27 mouse cellular contexts compared by ENCODE assay signal in the genomic region with DNA sequence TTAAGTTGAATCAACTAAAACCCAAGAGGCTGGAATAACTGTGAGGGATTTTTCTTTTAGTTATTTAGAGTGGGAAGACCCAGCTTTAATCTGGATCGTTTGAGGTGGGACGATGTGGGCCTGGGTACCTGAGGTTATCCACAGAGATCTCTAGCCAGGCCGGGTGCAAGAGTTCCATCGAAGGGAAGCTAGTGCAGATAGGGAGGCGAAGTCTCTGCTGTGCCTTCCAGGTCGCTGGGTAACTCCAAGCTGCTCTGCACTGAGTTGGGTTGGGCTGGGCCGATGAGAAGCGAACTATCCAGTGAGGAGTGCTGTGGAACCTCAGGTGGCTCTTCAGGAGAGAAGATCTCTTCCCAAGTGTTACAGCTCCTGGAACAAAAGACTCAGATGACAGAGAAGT. TPM values are rescaled to one million over a fixed set of nuclear protein-coding genes. Genes with fewer than 3 reads are reported as not detected.
DNase-seq lines count a peak whose midpoint lies in the region; ATAC-seq and TF ChIP-seq lines count a peak whose summit lies in the region.
"Had no signal": no experiment of that assay in that cellular context is flagged by ENCODE, and none has a peak within 500 bp of the region (broad histone marks: within the 10 kb centered on the region; RNA-seq: fewer than 3 reads in every experiment).

No protein-coding gene starts in this region.

- WGBS in heart, adult 2 months = 88% methylated on average over 8 of the region's 8 CpGs
- 90% methylated on average over 8 of the region's 8 CpGs for WGBS in liver, embryonic 11.5 days
- 83% methylated on average over 8 of the region's 8 CpGs for WGBS in liver, embryonic 12.5 days (ENCODE audit: insufficient replicate concordance)
- 92% methylated on average over 8 of the region's 8 CpGs for WGBS in small intestine, adult 2 months

- H3K4me3 ChIP-seq in heart, adult 2 months = no peak overlapping the region
- no peak overlapping the region for H3K4me3 ChIP-seq in liver, embryonic 11.5 days (ENCODE audit: low read depth, low read length)
- no peak overlapping the region for H3K4me3 ChIP-seq in liver, embryonic 12.5 days
- no peak overlapping the region for H3K4me3 ChIP-seq in CH12.LX (replicated peaks in 1 of 3; ENCODE audit: low read depth in 2 of 3, low read length in 2 of 3, poor library complexity in 1 of 3)
- peak overlapping the region; percentile 15; the same call in 1 of the 2 replicates for H3K4me3 ChIP-seq in small intestine, adult 2 months (ENCODE audit: low read depth, low read length)
- H3K4me3 ChIP-seq: embryonic facial prominence, embryonic 13.5 days; embryonic facial prominence, embryonic 15.5 days; erythroblast, embryonic 14.5 days; forebrain, embryonic 10.5 days; forebrain, embryonic 12.5 days had no signal

- no peaks in the 10 kb centered on the region for H3K27me3 ChIP-seq in heart, adult 2 months (ENCODE audit: control insufficient read depth, insufficient read depth, low read length)
- H3K27me3 ChIP-seq in liver, embryonic 11.5 days (replicated peaks; ENCODE audit: control insufficient read depth, insufficient read depth, low read length) = no peaks in the 10 kb centered on the region
- H3K27me3 ChIP-seq in liver, embryonic 12.5 days (replicated peaks) = no peaks in the 10 kb centered on the region
- H3K27me3 ChIP-seq in CH12.LX (replicated peaks) = no peaks in the 10 kb centered on the region
- no peaks in the 10 kb centered on the region for H3K27me3 ChIP-seq in small intestine, adult 2 months (ENCODE audit: control insufficient read depth, insufficient read depth, low read length)
- H3K27me3 ChIP-seq: embryonic facial prominence, embryonic 13.5 days; embryonic facial prominence, embryonic 15.5 days; forebrain, embryonic 12.5 days had no signal

- no peak for TF ChIP-seq CTCF in heart, adult 2 months (IDR thresholded peaks at IDR 0.05)
- no peak for TF ChIP-seq CTCF in CH12.LX (conservative IDR thresholded peaks at IDR 0.05 in 1 of 2, IDR thresholded peaks at IDR 0.05 in 1 of 2; ENCODE audit: low read depth in 2 of 2, low read length in 2 of 2)
- no peak for TF ChIP-seq CTCF in small intestine, adult 2 months (IDR thresholded peaks at IDR 0.05; ENCODE audit: extremely low read depth, insufficient read length, insufficient replicate concordance, low read depth, low read length)

- dilution Hi-C loops in CH12.LX (cut with MboI; ENCODE audit: extremely low pct_ligation_motif_present, extremely low pct_unique_long_range_greater_than_20kb, low sequenced_read_pairs) = no loop called here

- H3K4me2 ChIP-seq in liver, embryonic 11.5 days = no peak overlapping the region
- no peak overlapping the region for H3K4me2 ChIP-seq in liver, embryonic 12.5 days
- H3K4me2 ChIP-seq in CH12.LX (ENCODE audit: insufficient read depth, low read depth, poor library complexity, severe bottlenecking) = no peak overlapping the region
- H3K4me2 ChIP-seq: embryonic facial prominence, embryonic 13.5 days; embryonic facial prominence, embryonic 15.5 days; forebrain, embryonic 12.5 days had no signal

- TF ChIP-seq RAD21 in CH12.LX (IDR thresholded peaks at IDR 0.05; ENCODE audit: low read depth, low read length) = no peak

- in situ Hi-C loops in CH12.LX (cut with MboI; ENCODE audit: low pct_ligation_motif_present, low pct_unique_long_range_greater_than_20kb, low sequenced_read_pairs) = loop anchor here (25.0 kb wide), 1 partner anchor 812 kb away; no protein-coding TSS in a partner anchor

- TF ChIP-seq POLR2A in heart, adult 2 months (IDR thresholded peaks at IDR 0.05; ENCODE audit: insufficient read depth, low read depth, low read length) = no peak
- no peak for TF ChIP-seq POLR2A in CH12.LX (IDR thresholded peaks at IDR 0.05; ENCODE audit: low read depth, low read length)
- TF ChIP-seq POLR2A in small intestine, adult 2 months (IDR thresholded peaks at IDR 0.05; ENCODE audit: low read depth, low read length) = no peak

- H3K4me1 ChIP-seq in heart, adult 2 months (ENCODE audit: control insufficient read depth, insufficient read depth, low read length) = no peaks in the 10 kb centered on the region
- no peaks in the 10 kb centered on the region for H3K4me1 ChIP-seq in liver, embryonic 11.5 days (replicated peaks; ENCODE audit: control insufficient read depth, insufficient read depth, low read length)
- no peaks in the 10 kb centered on the region for H3K4me1 ChIP-seq in liver, embryonic 12.5 days
- peaks cover 13 to 45% of the 10 kb centered on the region in 2 experiments for H3K4me1 ChIP-seq in CH12.LX (ENCODE audit: control insufficient read depth in 1 of 2, insufficient read depth in 2 of 2)
- no peaks in the 10 kb centered on the region for H3K4me1 ChIP-seq in small intestine, adult 2 months (ENCODE audit: control insufficient read depth, insufficient read depth, insufficient read length, low read length)
- H3K4me1 ChIP-seq: embryonic facial prominence, embryonic 13.5 days; embryonic facial prominence, embryonic 15.5 days; forebrain, embryonic 10.5 days; forebrain, embryonic 12.5 days had no signal

- ATAC-seq in liver, embryonic 11.5 days (replicated peaks; ENCODE audit: low FRiP score) = no peak
- ATAC-seq in liver, embryonic 12.5 days = no peak
- ATAC-seq: CD4-positive, CD25-positive, alpha-beta regulatory T cell, adult 4 months; forebrain, embryonic 14.5 days; forebrain, embryonic 16.5 days had no signal

- H3K27ac ChIP-seq in heart, adult 2 months = no peak overlapping the region
- H3K27ac ChIP-seq in liver, embryonic 11.5 days (ENCODE audit: low read depth, low read length) = no peak overlapping the region
- no peak overlapping the region for H3K27ac ChIP-seq in liver, embryonic 12.5 days
- no peak overlapping the region for H3K27ac ChIP-seq in CH12.LX (ENCODE audit: insufficient read depth, low read depth)
- H3K27ac ChIP-seq in small intestine, adult 2 months (ENCODE audit: insufficient read depth, low read depth, low read length) = no peak overlapping the region; the same call in 1 of the 2 replicates
- H3K27ac ChIP-seq: embryonic facial prominence, embryonic 13.5 days; embryonic facial prominence, embryonic 15.5 days; forebrain, embryonic 10.5 days; forebrain, embryonic 12.5 days had no signal

- no peak overlapping the region for H3K9ac ChIP-seq in heart, adult 2 months (ENCODE audit: low read depth, low read length)
- H3K9ac ChIP-seq in liver, embryonic 11.5 days (ENCODE audit: low read depth, low read length) = no peak overlapping the region
- H3K9ac ChIP-seq in liver, embryonic 12.5 days = no peak overlapping the region
- H3K9ac ChIP-seq in CH12.LX (ENCODE audit: insufficient read depth, low read depth) = no peak overlapping the region
- H3K9ac ChIP-seq: embryonic facial prominence, embryonic 13.5 days; embryonic facial prominence, embryonic 15.5 days; forebrain, embryonic 12.5 days had no signal

- H3K36me3 ChIP-seq in heart, adult 2 months (ENCODE audit: control insufficient read depth, insufficient read depth, low read length) = no peaks in the 10 kb centered on the region
- H3K36me3 ChIP-seq in liver, embryonic 11.5 days (ENCODE audit: control insufficient read depth, insufficient read depth, low read length) = peaks cover 2% of the 10 kb centered on the region; the same call in 1 of the 2 replicates
- peaks cover 6% of the 10 kb centered on the region for H3K36me3 ChIP-seq in liver, embryonic 12.5 days
- peaks cover 0 to 7% of the 10 kb centered on the region in 2 experiments for H3K36me3 ChIP-seq in CH12.LX (replicated peaks in 1 of 2; ENCODE audit: control insufficient read depth in 1 of 2, insufficient read depth in 1 of 2, low read length in 1 of 2)
- H3K36me3 ChIP-seq in small intestine, adult 2 months (ENCODE audit: control insufficient read depth, insufficient read depth, low read length) = 0 out of 2 replicates have a peak, but pooled peaks cover 2% of the 10 kb centered on the region

- no peaks in the 10 kb centered on the region for H3K79me2 ChIP-seq in heart, adult 2 months (replicated peaks; ENCODE audit: control insufficient read depth, insufficient read depth, low read length)
- no peaks in the 10 kb centered on the region for H3K79me2 ChIP-seq in CH12.LX (replicated peaks; ENCODE audit: control insufficient read depth, extremely low read depth, insufficient read depth, poor library complexity, severe bottlenecking)

- peak; percentile 66 for DNase-seq in heart, adult 11 months
- no peak for DNase-seq in heart, adult 2 months
- DNase-seq in liver, embryonic 11.5 days (ENCODE audit: low spot score) = peak; percentile 28
- no peak for DNase-seq in CH12.LX (ENCODE audit: extremely low read depth)
- DNase-seq in adrenal gland, adult 2 months = no peak
- DNase-seq: adrenal gland, adult 8-10 months; adrenal gland, postnatal 14 days; adrenal gland, postnatal 36 days; cerebellum, adult 11 months; cerebellum, adult 18-20 months; cerebellum, adult 8-10 months; cerebellum, adult 9-11 months; cerebellum, postnatal 14 days; cerebellum, postnatal 36 days; embryo, embryonic 11 days had no signal

- no peak for TF ChIP-seq EP300 in heart, adult 2 months (IDR thresholded peaks at IDR 0.05; ENCODE audit: insufficient read depth, low read depth, low read length)
- no peak for TF ChIP-seq EP300 in CH12.LX (IDR thresholded peaks at IDR 0.05; ENCODE audit: low read length)

- no peaks in the 10 kb centered on the region; the same call in 1 of the 2 replicates for H3K9me3 ChIP-seq in liver, embryonic 11.5 days (ENCODE audit: control insufficient read depth, low read length)
- no peaks in the 10 kb centered on the region for H3K9me3 ChIP-seq in liver, embryonic 12.5 days (replicated peaks)
- peaks cover 3% of the 10 kb centered on the region for H3K9me3 ChIP-seq in CH12.LX (replicated peaks; ENCODE audit: low read length)
- H3K9me3 ChIP-seq: embryonic facial prominence, embryonic 15.5 days; forebrain, embryonic 12.5 days had no signal

- intact Hi-C loops in heart, adult 2 months (cut with DNase I) = no loop called here

RNA-seq across cellular contexts. Expression of gene Ebf1, which starts 42.7 kb away (rescaled TPM):
- total RNA-seq in heart, adult 2 months (2021) = 10 to 100 TPM; 11.4 to 12.2 TPM
- 13.6 and 16.8 TPM in 2 replicates for polyA plus RNA-seq in heart, adult 2 months (2012; rRNA removed)
- polyA plus RNA-seq in liver, embryonic 11.5 days (2014; fragmentation: Nextera tagmentation; extraction: Ambion mirVana) = 0.75 and 0.99 TPM in 2 replicates
- polyA plus RNA-seq in liver, embryonic 12.5 days (2016; fragmentation: Nextera tagmentation; extraction: Ambion mirVana) = 0.26 and 0.41 TPM in 2 replicates
- total RNA-seq in CH12.LX (2012; rRNA removed) (24.9 and 37.8 TPM in 2 replicates), CH12.LX (2014; rRNA removed) (42.8 and 44.2 TPM in 2 replicates)
- 52.5 and 60.7 TPM in 2 replicates for polyA plus RNA-seq in CH12.LX (2012; ENCODE audit: insufficient read length, low read depth)
- 1.5 and 2.5 TPM in 2 replicates for polyA plus RNA-seq in small intestine, adult 2 months (2012; rRNA removed)
- 10 to 100 TPM; 25.3 to 37.0 TPM for total RNA-seq in adrenal gland, adult 2 months (2021)
- polyA plus RNA-seq in adrenal gland, adult 2 months (2012; rRNA removed) = 13.8 and 16.9 TPM in 2 replicates
- total RNA-seq: common myeloid progenitor, adult 5-6 weeks; MEL had no signal
- polyA plus RNA-seq: erythroblast, embryonic 14.5 days had no signal

RNA-seq across cellular contexts. Expression of gene Rnf145, which starts 55.6 kb away (rescaled TPM):
- total RNA-seq in heart, adult 2 months (2021) = 10 to 100 TPM; 11.6 to 13.3 TPM
- polyA plus RNA-seq in heart, adult 2 months (2012; rRNA removed) = 14.0 and 29.0 TPM in 2 replicates
- 74.4 and 76.3 TPM in 2 replicates for polyA plus RNA-seq in liver, embryonic 11.5 days (2014; fragmentation: Nextera tagmentation; extraction: Ambion mirVana)
- polyA plus RNA-seq in liver, embryonic 12.5 days (2016; fragmentation: Nextera tagmentation; extraction: Ambion mirVana) = 64.7 and 71.1 TPM in 2 replicates
- 38.4 and 44.5 TPM in 2 replicates for total RNA-seq in CH12.LX (2012; rRNA removed)
- 52.8 and 60.5 TPM in 2 replicates for total RNA-seq in CH12.LX (2014; rRNA removed)
- 44.3 and 46.3 TPM in 2 replicates for polyA plus RNA-seq in CH12.LX (2012; ENCODE audit: insufficient read length, low read depth)
- polyA plus RNA-seq in small intestine, adult 2 months (2012; rRNA removed) = 41.3 and 56.0 TPM in 2 replicates
- total RNA-seq in adrenal gland, adult 2 months (2021) = 10 to 100 TPM; 62.2 to 75.5 TPM
- polyA plus RNA-seq in adrenal gland, adult 2 months (2012; rRNA removed) = 204 and 238 TPM in 2 replicates

Comparison
In these comparisons a context has a peak if more than half of its experiments do, and no peak if none do; other contexts are left out.
1. DNase-seq: peak in heart, adult 11 months (single experiment) and liver, embryonic 11.5 days (single experiment); none in heart, adult 2 months (0 of 2), CH12.LX (single experiment) and adrenal gland, adult 2 months (single experiment).